Mouse (Mus musculus): Measurements from ENCODE around the gene Iqsec1.

GRCm38 (mm10) chr6:90933656-90934055, 54.8 kb downstream of the Iqsec1 start:
- TF ChIP-seq CTCF (IDR thresholded peaks at IDR 0.05; ENCODE audit: extremely low read depth, insufficient read length, insufficient replicate concordance, low read depth, low read length) (no peak), POLR2A (IDR thresholded peaks at IDR 0.05; ENCODE audit: low read depth, low read length) (no peak)
